Mouse (Mus musculus): Measurements from ENCODE around the gene March10.
A peak's percentile ranks its signal among the peaks of the same experiment; 100 is the strongest.

The March10 gene

DNA sequence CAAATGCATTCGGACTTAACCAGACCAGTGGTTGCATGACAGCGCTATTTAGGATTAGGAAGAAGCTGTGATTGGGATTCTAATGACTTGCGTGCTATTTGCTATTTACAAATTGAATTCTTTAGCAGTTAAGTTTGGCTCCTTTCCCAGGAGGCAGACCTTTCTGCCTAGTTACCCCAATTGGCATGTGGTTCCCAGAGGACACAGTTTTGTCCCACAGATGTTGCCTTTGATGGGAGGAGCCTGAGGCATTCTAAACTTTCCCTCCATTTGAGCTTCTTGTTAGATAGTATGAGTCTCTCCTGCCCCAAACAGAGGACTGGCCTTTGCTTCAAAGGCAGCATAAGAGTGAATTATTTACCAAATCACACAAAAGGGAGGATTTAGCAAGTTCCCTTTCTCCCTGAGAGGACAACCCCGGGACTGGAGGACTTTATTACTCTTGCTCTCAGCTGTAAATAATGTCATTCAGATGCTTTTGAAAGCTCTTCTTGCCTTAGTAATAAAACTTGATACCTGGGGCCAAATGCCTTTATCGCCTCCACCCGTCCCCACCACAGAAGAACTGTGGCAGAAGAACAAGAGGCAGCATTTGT lies 48.6 kb downstream of the March10 start:
- no peak for DNase-seq (ENCODE audit: low spot score)

DNA sequence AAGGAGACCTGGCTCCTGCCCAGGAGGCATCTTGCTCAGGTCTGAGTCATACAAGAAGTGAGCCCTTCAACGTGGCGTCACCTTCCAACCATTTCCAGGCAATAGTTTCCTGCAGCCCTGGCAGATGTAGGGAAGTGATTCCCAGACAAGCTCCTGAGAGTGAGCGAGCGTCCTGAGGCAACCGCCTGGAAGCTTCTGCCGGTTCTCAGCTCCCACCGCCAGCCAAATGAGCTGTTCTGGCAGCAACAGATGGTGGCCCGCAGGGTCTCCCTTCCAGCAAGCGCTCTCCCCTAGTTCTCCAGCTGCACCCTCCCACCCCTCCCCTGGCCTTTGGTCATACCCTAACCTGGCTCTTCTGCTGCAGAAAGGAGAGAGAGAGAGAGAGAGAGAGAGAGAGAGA lies 54.2 kb downstream of the March10 start:
- DNase-seq (ENCODE audit: low spot score), result no peak

DNA sequence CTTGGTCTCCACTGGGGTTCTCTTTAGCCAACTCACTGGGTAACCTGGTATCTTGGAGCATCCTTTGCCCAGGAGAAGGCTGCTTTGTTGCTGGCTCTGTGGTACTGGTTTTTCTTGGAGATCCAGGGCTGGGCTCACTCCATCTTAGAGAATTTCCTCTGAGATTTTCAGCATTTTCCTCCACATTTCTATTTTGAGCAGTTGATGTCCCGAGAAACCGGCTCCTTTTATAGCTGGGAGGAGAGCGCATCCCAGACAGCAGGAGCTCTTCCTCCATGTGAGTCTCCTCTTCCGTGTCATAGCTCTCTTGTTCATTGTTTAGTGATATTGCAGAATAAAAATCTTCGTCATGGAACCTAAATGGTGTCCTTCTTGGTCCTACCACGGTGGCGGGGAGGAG lies 66.2 kb downstream of the March10 start:
- no peak for DNase-seq (ENCODE audit: low spot score)

DNA sequence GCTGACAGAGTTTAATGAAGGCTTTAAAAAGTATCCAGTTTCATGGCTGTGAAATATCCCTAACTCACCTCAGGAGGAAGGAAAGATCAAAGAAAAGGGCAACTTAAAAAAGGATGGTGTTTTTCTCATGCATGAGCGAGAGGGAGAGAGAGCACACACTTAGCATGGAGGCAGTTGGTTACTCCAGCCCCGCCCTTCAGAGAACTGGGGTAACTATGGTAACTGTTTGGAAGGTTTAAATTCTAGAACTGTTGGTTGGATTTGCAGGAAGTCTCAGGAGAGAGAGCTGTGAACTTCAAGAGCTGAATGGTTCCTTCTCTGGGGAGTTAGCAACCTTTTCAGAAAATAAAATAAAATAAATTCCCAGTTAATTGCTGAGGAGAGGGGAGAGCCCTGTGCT lies 67.9 kb downstream of the March10 start:
- peak; percentile 24 for DNase-seq (ENCODE audit: low spot score)

DNA sequence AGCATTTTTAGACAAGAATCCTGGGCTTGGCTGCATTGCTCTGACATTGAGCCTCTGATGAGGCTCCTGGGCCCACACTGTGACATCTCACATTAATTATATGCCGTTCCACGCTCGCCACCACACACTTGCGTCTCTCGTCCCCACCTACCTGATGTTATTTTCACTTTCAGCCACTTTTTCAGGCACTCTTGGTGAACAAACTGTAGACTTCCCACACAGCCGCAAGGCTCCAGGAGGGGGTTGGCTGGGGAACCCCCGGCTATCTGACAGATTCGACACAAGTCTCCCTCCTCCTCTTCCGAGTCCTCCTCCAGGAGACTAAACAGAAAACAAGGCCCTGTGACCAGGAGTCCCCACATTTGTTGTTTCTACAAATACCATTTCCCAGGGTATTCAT lies 71.3 kb downstream of the March10 start:
- no peak for DNase-seq (ENCODE audit: low spot score)

DNA sequence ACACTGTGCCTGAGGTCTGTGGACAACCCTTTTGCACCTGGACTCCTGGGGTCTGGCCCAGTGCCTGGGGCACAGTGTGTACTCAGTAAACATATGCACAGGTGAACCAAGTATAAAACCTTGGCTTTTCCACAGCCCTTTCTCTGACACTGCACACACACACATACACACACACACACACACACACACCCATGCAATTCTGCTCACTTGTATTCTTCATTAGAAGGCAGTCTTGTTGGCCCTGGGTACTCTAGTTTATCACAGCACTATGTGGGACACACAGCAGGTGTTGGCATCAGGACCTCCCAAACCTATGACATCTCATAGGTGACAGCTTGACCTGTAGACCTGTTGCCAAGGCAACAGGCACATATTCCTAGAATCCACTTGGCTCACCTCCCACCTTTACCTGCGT lies 80.7 kb downstream of the March10 start:
- DNase-seq (ENCODE audit: low spot score), result no peak

DNA sequence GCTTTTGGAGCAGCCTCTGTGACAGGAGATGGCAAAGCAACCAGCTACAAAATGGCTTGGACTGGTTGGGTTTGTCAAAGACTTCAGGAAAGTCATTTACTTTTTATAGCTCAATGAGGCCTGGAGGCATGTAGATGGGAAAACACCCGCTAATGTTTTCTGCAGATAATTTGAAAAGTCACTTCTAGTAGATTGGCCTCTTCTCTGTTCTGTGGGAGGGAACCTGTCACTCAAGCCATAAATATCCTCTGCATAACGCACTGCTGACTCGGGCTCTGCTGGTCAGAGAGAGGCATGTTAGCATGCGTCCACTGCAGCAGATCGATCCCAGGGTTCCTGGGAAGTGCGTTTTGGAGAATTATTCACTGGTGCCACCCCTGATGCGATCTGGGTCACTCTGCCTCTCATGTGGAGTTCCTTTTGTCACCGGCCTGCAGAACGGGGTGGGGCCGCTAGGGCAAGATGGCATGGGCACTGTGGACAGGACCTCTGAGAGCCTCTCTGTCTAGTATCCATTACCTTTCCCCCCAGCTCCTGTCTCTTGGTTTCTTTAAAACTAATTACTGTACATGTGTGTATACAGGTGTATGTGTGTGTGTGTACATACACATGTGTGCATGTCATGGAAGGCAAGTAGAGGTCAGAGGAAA lies 81.9 kb downstream of the March10 start:
- no peak for DNase-seq (ENCODE audit: low spot score)

DNA sequence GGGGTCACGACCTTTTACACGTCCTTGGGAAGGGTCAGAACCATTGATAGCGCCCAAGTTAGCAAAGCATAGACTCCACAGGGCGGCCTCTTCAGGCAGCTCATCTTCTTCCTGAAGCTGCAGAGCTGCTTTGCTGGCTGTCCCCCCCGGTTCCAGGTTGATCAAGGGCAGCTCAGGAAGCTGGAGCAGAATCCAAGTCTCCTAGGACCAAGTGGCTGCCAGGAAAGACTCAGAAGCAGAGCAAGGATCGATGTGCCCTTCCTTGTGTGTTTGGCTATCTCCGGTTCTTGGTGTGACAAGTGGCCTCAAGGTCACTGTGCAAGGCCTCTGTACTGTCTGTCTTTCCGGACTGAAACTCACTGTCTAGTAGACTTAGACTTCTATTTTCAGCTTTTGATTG lies 82.7 kb downstream of the March10 start:
- DNase-seq (ENCODE audit: low spot score), result no peak

DNA sequence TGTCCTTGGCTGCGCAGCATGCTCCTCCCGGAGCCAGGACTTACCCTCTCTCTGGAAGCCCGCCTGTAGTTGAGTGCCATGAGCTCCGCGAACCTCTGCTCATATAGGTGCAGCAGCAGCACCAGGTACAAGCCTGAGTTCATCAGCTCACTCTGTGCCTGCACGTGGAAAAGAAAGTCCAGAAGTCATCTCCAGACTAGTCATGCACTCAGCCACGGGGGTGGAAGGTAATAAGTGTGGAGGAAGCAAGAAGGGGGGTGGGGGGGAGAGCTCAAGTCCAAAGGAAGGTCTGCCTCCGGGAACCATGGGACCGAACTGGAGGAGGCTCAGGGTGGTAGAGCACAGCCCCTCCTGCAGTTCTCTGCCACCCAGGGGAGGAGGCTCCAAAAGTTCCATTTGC lies 84.7 kb downstream of the March10 start:
- no peak for DNase-seq (ENCODE audit: low spot score)

DNA sequence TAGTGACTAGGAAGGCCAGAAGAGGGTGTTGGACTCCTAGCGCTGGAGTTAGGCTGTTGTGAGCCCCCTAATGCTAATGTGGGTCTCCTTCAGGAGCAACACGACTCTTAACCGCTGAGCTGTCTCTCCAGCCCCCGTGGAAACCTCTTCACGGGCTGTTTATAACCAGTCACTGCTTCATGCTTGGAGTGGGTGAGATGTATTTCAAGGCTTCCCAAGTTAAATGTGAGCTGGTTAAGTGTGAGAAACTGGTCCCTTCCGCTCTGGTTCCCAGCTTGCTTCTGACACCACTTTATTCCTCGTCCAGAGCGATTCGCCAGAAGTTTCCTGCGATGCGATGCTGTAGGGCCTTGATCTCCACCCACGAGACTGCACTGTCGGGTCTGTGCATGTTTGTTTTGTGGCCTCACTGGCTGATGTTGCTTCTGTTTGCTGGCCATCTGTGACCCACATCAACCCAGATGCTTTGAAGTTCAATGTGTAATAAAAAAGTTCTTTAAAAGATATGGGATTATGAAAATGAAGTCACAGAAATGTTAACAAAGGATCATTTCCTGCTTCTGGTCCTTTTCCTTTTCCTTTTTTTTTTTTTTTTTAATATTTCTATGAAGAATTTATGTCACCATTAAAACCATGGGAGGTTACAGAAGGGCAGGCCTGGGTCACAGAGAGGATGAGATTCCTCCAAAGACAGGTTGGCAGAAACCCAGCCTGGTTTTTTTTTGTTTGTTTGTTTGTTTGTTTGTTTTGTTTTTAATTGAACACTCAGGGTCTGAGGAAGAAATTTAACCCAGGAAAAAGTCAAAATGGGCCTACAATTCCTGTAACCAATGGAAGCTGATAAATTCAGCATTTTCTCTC lies 86.8 kb downstream of the March10 start:
- DNase-seq (ENCODE audit: low spot score), result no peak

DNA sequence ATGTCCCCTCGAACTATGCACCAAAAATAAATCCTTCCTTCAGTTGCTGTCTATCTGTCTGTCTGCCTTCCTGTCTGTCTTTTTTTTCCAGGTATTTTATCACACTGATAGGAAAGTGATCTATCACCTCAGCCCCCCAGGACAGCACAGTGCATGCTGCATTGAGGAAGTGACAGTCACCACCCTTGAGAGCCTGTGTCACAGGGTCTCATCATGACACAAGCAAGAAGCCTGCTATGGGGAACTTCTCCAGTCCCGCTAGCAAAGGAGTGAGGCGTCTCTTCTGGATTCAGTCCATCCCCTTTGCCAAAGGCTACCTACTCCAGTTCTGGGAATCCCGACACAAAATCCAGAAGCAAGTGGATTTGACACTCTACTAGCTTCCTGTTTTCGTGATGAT lies 87.7 kb downstream of the March10 start:
- DNase-seq (ENCODE audit: low spot score), result no peak

DNA sequence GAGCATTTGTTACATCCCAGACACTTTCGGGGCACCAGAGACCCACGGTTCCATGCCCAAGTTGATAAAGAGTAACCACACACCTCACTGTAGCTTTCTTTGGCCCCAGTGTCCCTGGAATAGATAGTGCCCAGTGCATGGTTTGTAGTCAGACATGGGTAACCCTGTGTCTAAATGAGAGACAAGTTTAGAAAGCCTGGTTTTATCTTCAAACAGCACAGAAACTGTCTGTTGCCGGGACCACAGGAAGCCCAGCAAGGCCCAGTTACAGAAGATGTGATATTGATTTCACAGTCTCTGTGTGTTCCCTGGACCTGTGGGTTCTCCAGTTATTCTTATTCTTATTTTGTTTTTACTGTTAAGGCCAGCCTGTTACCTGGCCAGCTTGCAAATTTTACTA lies 89.4 kb downstream of the March10 start:
- no peak for DNase-seq (ENCODE audit: low spot score)

DNA sequence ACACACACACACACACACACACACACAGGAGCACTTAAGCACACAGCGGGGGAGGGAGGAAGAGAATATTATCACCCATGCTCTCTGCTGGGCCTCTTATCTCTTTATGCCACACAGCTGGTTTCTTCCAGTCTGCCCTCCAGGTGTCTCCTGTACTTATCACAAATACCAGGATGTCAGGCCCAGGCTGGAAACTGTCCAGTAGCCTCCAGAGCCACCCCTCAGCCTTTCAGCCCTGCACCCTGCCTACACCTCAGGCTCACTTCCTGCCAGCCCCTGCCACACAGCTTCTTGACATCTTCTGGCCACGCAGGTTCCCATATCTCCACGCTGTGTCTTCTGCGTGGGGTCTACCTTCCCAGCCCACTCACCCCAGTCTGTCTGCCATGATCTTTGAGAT lies 90.5 kb downstream of the March10 start:
- DNase-seq (ENCODE audit: low spot score), result peak; percentile 27

DNA sequence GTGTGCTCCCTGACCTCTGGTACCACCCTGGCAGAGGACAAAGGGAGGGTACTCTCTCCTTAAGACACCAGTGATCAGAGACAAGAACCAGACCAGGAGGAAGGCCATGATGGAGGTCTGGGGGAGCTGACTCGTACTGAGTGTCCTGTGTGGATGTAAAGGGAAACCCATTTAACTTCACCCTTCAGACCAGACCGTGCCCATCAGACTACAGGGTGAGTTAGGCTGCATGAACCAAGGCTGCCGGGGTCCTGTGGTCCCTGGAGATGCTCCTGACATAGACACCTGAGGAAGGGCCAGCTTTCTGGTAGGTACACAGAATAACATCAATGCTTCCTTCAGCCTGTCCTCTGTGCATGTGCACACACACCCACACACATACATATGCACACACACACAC lies 90.9 kb downstream of the March10 start:
- DNase-seq (ENCODE audit: low spot score), result no peak

DNA sequence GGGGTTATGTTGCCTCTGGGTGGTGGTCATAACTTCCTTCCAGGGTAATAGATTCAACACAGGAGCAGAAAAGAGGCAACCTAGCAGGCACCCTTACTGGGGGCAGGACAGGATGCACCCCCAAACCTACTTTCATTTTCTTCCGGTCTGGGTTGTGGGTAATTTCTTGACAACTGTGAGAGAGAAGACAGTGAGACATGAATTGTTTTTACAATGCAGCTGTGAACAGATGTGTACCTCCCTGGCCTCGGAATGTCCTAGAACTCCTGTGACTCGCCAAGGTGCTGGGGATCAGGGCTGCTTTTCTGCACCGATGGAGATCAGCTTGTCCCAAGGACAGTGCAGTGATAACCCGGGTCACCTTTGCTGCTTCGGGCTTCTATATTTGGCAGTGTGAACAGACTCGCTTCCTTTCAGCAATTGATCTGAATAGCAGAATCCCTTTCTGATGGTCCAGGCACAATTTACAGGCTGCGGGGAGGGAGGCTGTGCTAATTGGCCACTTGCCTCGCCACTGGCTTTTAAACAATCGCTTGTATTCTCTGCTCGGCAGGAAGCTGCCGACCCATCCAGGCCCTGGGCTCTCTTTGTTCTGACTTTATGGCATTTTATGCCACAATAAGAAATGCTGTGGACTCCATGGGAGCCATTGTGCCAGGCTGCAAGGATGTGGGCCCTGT lies 92.0 kb downstream of the March10 start:
- DNase-seq (ENCODE audit: low spot score), result peak; percentile 50

DNA sequence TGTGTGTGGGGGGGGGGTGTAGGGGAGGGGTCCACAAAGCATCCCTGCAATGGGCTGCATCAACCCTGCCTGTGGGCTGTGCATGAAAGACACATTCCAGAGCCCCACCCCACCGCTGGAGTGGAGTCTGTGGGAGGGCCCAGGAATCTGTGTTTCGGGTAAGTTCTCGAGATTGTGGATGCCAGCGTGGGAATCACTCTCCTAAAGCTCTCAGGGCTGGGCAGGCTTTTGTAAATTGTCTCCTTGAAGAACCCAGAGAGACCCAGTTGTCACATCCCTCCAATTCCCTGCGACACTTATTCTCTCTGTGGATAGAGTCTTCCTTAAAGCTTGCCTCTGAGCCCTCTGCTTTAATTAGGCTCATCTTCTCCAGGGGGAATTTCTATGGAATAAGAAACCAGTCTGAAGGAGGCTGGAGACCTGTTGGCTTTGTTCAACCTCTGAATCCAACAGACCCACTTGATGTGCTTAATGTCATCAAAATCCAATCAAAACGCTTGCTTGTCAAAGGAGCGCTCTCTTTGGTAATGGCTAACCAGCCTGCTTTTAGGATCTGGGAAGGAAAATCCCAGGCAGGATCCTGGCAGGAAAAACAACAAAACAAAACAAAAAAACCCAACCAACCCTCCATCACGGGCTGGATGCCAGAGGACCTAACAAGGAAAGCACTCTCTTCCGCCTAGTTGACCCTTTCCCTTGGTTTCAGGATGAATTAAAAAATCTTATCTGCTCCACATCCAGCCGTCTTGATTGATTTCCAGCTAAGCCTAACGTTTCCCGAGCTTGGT lies 92.7 kb downstream of the March10 start:
- peak; percentile 29 for DNase-seq (ENCODE audit: low spot score)

DNA sequence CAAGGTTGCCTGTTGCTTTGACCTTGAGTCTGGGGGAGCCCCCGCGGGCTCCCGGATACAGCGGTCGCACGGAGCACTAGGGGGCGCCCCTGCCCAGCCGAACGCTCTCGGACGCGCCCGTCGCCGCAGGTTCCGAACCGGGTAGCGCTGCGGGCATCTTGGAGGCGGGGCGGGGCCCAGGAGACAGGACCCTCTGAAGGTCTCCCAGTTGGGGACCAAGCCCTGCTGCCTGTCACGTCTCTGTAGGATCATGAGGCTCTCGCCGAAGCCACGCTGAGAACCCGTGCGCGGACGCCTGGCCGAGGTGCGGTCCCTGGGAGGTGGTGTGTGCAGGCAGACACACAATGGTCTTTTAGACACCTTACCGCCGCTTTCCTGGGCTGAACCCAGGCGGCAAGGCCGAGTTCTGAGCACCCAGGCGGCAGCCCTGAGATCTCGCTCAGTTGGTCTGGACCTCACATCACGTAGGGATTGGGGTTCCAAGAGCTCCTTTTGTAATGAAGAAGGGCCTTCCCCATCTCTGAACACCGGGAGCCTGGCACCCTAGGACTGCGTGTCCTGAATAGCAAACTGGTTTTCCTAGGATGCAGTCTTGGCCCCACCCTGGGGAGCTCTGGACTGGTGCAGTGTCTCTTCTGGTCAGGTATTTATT lies 93.5 kb downstream of the March10 start:
- DNase-seq (ENCODE audit: low spot score), result peak; percentile 85

DNA sequence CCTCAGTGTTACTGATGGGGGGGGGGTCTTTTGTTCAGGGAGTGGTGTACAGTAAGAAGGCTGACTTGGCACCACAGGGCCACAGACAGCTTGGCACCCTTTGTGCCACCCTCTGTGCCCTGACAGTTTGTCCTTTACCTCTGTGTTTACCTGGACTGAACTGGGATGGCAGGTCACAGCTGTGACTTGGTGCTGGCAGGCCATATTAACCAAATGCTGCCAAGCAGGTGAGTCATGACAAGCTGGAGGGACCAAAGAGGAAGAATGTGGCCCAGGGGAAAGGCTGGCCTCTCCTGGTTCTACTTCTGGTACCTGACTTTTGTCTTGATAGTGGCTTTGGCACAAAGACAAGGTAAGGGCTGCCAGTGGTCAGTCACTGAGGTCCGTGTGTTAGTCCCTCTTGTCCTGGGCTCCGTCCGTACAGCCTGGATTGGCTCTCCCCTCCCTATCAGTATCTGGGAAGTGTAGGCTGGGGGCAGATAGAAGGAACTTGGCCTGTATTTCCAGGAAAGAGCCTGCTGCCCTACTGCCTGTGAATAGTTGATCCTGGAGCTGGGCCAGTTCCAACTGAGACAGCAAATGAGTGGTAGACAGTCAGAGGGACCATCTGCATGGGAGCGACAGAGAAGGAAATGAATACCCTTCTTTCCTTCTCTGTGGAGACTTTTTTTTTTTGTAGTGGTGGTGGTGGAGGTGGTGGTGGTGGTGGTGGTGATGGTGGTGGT lies 94.3 kb downstream of the March10 start:
- no peak for DNase-seq (ENCODE audit: low spot score)

DNA sequence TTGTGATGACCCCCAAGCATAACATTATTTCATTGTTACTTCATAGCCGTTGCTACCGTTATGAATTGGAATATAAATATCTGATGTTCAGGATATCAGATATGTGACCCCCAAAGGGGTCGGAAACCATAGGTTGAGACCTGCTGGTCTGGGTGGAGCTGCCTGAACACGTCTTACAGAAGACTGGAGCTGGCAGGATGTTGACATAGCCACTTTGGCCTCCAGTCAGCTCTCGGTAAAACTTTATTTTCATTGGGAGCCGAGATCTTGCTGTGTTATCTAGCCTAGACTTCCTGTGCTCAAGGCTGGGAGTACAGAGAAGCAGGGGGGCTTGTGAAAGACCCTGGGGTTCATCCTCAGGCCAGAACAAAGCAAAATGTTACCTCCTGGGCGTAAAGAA lies 100.2 kb downstream of the March10 start:
- no peak for DNase-seq (ENCODE audit: low spot score)

DNA sequence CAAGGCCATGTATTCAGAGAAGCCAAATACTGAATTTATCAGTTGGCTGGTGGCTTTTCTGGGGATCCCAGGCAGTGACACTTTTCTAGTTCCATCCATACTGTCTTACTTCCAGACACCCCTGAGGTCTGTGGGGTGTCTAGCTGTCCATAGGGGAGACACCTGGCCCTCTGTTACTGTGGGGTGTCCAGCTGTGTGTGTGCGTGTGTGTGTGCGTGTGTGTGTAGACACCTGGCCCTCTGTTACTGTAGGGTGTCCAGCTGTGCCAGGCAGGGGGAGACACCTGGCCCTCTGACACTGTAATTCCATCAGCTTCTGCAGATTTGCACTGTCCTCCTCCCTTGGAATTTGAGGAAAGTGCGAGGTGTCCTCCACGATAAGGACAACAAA lies 102.6 kb downstream of the March10 start:
- DNase-seq (ENCODE audit: low spot score), result no peak
